Mouse (Mus musculus): Measurements from ENCODE around the gene Abca17.

- no peak for TF ChIP-seq TAL1 (IDR thresholded peaks at IDR 0.05; ENCODE audit: low read length)
- TF ChIP-seq GATA1 (IDR thresholded peaks at IDR 0.05; ENCODE audit: low read length), result no peak
Measured at GRCm38 (mm10) chr17:24394456-24394855, 43.6 kb upstream of the Abca17 start.
